Mouse (Mus musculus) CD8-positive naive resting alpha-beta T cell, adult 2 months (primary cell): ENCODE data around the gene Scn1b.

Experiments
- DNase-seq, 2 experiments: peaks; one replicate each; pipeline ENCODE4 v3.0.0; 2022; ENCODE audit warnings: low read depth in 2 of 2, low spot score in 2 of 2

Scn1b gene

GRCm38 (mm10) chr7:31088206-31088605, 38.6 kb downstream of the Scn1b start:
- no peak for DNase-seq

GRCm38 (mm10) chr7:31087262-31087661, 39.5 kb downstream of the Scn1b start:
- peak in 1 of 2 experiments; percentile 20 for DNase-seq

DNA sequence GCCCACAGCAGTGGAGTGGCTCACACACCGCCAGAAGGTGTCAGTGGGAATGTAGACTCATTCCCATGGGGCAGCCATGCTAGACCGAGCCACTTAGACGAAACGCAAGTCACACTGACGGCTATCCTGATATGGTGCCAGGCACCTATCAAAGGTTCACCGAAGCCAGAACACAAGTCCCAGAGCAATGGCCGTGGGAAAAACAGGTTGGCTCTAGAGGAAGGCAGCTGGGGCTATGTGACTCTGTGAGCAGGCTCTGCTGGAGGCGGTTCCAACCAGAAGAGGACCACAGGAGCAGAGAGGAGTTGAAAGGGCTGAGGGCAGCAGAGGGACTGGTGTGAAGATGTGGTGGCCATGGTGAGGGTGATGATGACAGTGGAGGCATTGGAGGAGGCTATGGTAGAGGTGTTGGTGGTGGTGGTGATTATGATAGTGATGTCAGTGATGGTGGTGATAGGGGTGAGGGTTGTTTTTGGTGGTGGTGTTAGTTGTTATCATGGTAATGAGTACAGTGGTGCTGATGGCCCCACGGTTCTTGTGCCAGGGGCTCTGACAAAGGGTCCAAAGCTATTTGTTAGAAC, 40.5 kb downstream of the Scn1b start:
- no peak for DNase-seq

- DNase-seq, result no peak
Observed at GRCm38 (mm10) chr7:31085171-31085570, 41.6 kb downstream of the Scn1b start.

- no peak for DNase-seq
Observed at GRCm38 (mm10) chr7:31084140-31084539, 42.7 kb downstream of the Scn1b start.

DNA sequence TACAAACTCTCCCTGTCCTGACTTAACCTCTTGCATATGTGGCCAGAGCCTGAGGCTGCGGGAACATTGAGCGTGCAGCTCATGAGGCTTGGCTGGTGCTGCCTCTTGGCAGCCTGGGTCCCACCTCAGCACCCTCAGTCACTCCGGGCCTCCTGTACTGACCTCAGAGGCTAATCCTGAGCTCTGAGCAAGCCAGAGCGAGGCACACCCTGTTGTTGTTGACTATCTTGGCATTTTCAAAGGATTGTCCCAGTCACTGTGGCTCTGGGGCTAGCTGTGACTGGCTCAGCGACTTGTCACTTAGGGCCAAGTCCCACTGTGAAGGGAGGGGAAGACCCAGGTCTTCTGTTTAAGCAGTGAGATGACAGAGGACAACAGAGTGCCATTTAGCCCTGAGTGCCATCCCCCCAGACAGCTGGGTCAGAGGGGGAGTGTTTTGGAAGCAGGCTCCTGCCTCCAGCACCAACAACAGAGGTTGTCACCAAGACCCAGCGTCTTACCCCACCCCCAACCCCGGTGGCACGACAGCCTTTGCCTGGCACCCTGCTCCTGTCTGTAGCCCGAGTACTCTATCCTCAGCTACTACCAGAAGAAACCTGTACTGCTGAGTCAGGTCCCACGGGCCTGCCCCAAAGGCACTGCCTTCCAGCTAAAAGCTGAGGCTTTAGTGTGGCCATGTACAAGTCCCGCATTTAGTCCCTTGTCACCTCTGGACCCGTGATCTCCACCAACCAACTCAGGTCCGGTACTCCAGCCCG, 43.8 kb downstream of the Scn1b start:
- no peak for DNase-seq

GRCm38 (mm10) chr7:31082106-31082505, 44.7 kb downstream of the Scn1b start:
- no peak for DNase-seq

GRCm38 (mm10) chr7:31081106-31081505, 45.7 kb downstream of the Scn1b start:
- no peak for DNase-seq

- DNase-seq, result no peak
Observed at GRCm38 (mm10) chr7:31080611-31081010, 46.2 kb downstream of the Scn1b start.

GRCm38 (mm10) chr7:31079670-31080069, 47.1 kb downstream of the Scn1b start:
- DNase-seq, result no peak

GRCm38 (mm10) chr7:31077885-31078445, 48.8 kb downstream of the Scn1b start:
- peak; percentile 32 to 50 for DNase-seq

GRCm38 (mm10) chr7:31077470-31077869, 49.3 kb downstream of the Scn1b start:
- DNase-seq, result no peak

- DNase-seq, result no peak
Observed at GRCm38 (mm10) chr7:31076492-31076891, 50.3 kb downstream of the Scn1b start, which contains the start of gene Fxyd3. Gene Fxyd3, minus strand, starts transcription at chr7:31076704.

GRCm38 (mm10) chr7:31074713-31075069, 52.1 kb downstream of the Scn1b start:
- no peak for DNase-seq

DNA sequence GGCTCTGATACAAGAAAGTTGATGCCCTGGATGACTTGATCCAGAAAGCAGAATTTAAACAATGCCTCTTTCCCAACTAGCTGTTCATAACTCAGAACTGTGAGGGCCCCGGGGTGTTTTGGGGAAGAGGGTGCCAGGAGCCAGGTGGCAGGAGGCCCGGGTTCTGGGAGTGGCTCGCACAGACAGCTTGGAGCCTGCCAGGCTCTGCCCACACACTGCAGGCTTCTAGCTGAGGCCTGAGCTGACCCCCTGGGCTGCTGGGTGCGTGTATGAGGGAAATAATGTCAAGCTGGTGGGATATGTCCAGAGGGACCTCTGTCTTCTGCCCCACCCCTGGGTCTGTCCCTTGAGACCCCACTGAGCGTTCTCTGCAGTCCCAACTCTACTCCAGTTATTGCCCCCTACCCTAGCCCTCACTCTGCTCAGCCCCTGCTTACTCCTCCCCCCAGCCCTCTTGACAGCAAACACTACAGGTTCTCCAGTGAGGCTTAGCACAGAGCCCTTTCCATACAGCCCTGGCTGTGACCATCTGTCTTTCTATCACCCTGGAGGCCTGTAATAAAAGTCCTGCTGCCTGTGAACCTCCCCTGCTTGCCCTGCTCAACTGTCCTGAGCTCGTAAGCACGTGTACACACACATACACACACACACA, 52.6 kb downstream of the Scn1b start:
- DNase-seq, result no peak

GRCm38 (mm10) chr7:31073546-31073945, 53.3 kb downstream of the Scn1b start:
- DNase-seq, result no peak

GRCm38 (mm10) chr7:31072326-31072725, 54.5 kb downstream of the Scn1b start:
- no peak for DNase-seq

DNA sequence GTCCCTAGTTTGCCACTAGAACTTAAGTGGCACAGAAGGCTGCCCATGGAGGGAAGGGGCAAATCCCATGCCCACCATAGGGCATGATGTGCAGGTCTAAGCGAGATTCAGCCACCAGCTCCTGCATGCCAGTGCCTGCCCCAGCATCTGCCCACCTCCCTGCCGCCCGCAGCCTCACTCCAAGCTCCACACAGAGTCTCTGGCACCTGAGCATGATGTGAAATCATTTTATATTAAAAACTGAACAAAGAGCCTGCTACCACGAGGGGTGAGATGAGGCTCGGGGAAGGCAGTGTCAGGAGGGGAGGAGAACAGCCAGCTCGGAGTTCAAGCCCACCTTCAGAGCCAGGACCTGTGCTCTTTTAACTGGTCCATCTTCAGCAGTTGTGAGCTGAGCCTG, 56.5 kb downstream of the Scn1b start:
- DNase-seq, result no peak

DNA sequence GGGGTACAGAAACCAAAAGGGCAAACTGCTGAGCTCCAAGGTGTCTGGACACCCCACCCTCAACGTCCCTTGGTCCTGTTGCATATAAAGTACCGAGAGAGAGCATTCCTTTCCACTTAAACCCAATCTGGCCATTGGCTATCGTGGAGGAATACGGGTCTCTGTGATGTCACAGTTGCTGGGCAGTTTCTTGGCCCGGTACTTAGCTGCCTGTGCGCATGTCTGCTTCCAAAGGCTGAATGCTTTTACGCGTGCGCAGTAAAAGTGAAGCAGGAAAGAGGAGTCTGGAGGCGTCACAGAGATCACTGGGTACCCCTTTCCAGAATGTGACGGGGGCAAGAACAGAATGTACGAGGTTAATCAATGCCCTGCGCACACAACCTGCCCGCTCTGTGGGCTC, 57.3 kb downstream of the Scn1b start:
- DNase-seq, result no peak

DNA sequence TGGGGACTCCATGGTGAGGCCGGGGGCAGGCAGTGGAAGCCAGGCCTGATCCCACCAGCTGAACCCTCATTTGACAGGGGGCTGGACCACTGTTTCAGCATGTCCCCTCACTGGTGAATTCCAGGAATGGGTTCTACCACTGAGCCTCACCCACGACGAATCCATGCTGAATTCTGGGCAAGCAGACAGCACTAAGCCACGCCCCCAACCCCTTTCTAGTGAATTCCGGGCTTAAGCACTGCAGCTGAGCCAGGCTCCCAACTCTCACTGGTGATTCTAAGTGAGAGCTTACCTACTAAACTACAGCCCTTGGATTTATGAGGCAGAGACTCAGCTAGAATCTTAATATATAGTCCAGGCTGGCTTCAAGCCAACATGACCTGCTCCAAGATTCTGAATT, 59.0 kb downstream of the Scn1b start:
- DNase-seq, result no peak
